Mouse (Mus musculus) left cerebral cortex, adult 8-10 months (tissue): ENCODE measurements around the gene Palld. TPM values are rescaled to one million over a fixed set of nuclear protein-coding genes. Genes with fewer than 3 reads are reported as not detected.

Source experiments
- DNase-seq, 2 experiments: peaks; one replicate each; pipeline ENCODE4 v3.0.0; 2022; ENCODE audit warnings: low spot score in 2 of 2
- total RNA-seq, 4 experiments: library from RNA; stranded (reverse); gene quantifications; 2 replicates each; pipeline ENCODE4 v1.2.4; 2022

Palld gene
- total RNA-seq, 4 experiments from 2014 or later: 4.3 to 4.9 (median 4.6) TPM

GRCm38 (mm10) chr8:61464393-61464792 lies 438.1 kb downstream of the Palld start:
- DNase-seq: no peak

DNA sequence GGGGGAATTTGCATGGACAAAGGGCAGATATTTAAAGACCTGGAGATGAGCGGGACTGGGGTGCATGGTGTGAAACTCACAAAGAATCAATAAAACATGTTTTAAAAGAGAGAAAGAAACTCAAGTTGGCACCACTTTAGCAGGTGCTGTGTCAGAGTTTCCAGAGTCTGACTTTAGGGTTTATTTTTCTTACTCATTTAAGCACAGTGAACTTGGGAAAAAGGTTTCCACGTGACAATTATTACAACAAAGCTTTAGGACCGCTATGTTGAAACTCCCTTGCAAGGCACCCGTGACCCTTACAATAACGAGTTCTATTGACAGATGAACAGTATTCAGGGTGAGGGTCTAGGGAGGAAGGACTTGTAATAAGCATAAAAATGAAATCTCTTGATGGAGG lies 440.3 kb downstream of the Palld start:
- no peak for DNase-seq

Other genes starting within 250 kb of the Palld start
- gene Ddx60, start 25.4 kb upstream of the Palld start, total RNA-seq: 1 to 10 TPM in 3 of 4 experiments, under 1 TPM in 1; 0.82 to 1.7 (median 1.3) TPM
- not detected for gene Anxa10, start 220.5 kb upstream of the Palld start, total RNA-seq